ENCODE assay signal across 20 mouse cellular contexts in the genomic region with DNA sequence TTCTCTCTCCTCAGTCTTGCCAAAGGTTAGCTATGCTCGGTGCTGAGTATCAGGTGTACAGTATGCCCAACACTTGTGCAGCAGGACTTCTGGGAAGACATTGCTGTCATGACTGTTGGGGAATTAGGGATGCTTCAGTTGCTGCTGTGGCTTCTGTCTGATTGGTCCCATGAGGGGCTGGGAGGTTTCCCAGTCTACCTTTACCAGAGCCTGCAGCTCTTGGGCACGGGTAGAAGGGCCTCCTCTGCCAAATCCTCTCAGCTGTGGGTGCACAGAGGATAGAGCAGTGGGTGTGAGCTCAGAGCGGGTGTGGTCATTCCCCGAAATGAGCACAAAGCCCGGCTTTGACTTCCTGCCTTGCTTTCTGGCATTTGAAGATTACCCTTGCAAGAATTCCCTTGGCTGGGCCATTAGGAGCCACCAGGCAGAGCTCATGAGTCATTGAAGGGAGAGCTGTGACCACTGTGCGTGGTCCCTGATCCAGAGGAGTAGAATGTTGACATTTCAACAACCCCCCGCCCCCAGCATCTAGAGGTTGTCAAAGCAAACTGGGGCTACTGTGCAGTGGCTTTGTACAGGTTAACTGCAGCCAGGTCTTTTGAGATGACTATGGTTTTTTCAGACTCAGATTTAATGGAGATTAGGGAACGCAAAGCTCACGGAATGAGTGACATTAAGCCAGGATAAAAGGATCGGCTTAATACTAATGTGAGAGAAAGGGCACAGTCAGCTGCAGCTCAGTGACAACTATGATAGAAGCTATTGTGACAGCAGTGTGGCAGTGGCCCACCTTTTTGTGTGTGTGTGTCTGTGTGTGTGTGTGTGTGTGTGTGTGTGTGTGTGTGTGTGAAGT. TPM values are rescaled to one million over a fixed set of nuclear protein-coding genes. Genes with fewer than 3 reads are reported as not detected.
DNase-seq lines count a peak whose midpoint lies in the region; ATAC-seq and TF ChIP-seq lines count a peak whose summit lies in the region.
"Had no signal": no experiment of that assay in that cellular context is flagged by ENCODE, and none has a peak within 500 bp of the region (broad histone marks: within the 10 kb centered on the region; RNA-seq: fewer than 3 reads in every experiment).

No protein-coding gene starts in this region.

- H3K27ac ChIP-seq in midbrain, embryonic 11.5 days (ENCODE audit: low read depth, low read length), result no peak overlapping the region
- no peak overlapping the region for H3K27ac ChIP-seq in hindbrain, embryonic 12.5 days
- no peak overlapping the region for H3K27ac ChIP-seq in heart, embryonic 12.5 days (ENCODE audit: poor library complexity, severe bottlenecking)
- H3K27ac ChIP-seq: heart, embryonic 10.5 days; stomach, postnatal 0 days had no signal

- H3K27me3 ChIP-seq in midbrain, embryonic 11.5 days (ENCODE audit: control insufficient read depth, insufficient read depth, low read length), result peaks cover 5% of the 10 kb centered on the region
- H3K27me3 ChIP-seq in hindbrain, embryonic 12.5 days, result no peaks in the 10 kb centered on the region
- H3K27me3 ChIP-seq in heart, embryonic 12.5 days (replicated peaks), result 0 out of 2 replicates have a peak, but pooled peaks cover 21% of the 10 kb centered on the region

- no peak overlapping the region for H3K9ac ChIP-seq in midbrain, embryonic 11.5 days (ENCODE audit: low read length)
- H3K9ac ChIP-seq in hindbrain, embryonic 12.5 days, result no peak overlapping the region
- H3K9ac ChIP-seq in heart, embryonic 12.5 days, result no peak overlapping the region
- H3K9ac ChIP-seq: liver, postnatal 0 days had no signal

- no peaks in the 10 kb centered on the region for H3K9me3 ChIP-seq in midbrain, embryonic 11.5 days (ENCODE audit: control insufficient read depth, low read length)
- no peaks in the 10 kb centered on the region for H3K9me3 ChIP-seq in hindbrain, embryonic 12.5 days (replicated peaks)
- H3K9me3 ChIP-seq in heart, embryonic 12.5 days (replicated peaks), result no peaks in the 10 kb centered on the region
- H3K9me3 ChIP-seq: heart, embryonic 10.5 days; megakaryocyte, embryonic 14.5 days had no signal

- DNase-seq in cerebellum, postnatal 14 days, result peak; percentile 31 to 44
- no peak for DNase-seq in cerebellum, postnatal 36 days
- DNase-seq in brain, embryonic 14.5 days (ENCODE audit: low read depth), result peak; percentile 59
- DNase-seq in midbrain, embryonic 11.5 days (ENCODE audit: low spot score, missing footprints), result peak; percentile 88
- DNase-seq in retina, embryonic 14.5 days (ENCODE audit: low spot score), result peak; percentile 31
- no peak for DNase-seq in adipocyte (ENCODE audit: low spot score)
- DNase-seq: cerebellum, adult 9-10 months; gastrocnemius, postnatal 25 days; kidney, adult 9 months; kidney, postnatal 36 days; liver; liver, postnatal 0 days; lung, postnatal 14 days; right cerebral cortex, postnatal 14 days; thymus, postnatal 25 days had no signal

- H3K4me1 ChIP-seq in midbrain, embryonic 11.5 days (ENCODE audit: control insufficient read depth, insufficient read depth, low read length), result peaks cover 21% of the 10 kb centered on the region
- H3K4me1 ChIP-seq in hindbrain, embryonic 12.5 days, result peaks cover 11% of the 10 kb centered on the region; the same call in 1 of the 2 replicates
- peaks cover 3% of the 10 kb centered on the region; the same call in 1 of the 2 replicates for H3K4me1 ChIP-seq in heart, embryonic 12.5 days (replicated peaks)

- no peak overlapping the region for H3K4me3 ChIP-seq in midbrain, embryonic 11.5 days (ENCODE audit: low read depth, low read length)
- no peak overlapping the region for H3K4me3 ChIP-seq in hindbrain, embryonic 12.5 days
- no peak overlapping the region for H3K4me3 ChIP-seq in heart, embryonic 12.5 days
- H3K4me3 ChIP-seq: heart, embryonic 10.5 days; megakaryocyte, embryonic 14.5 days had no signal

- TF ChIP-seq CTCF in brain, embryonic 14.5 days (IDR thresholded peaks at IDR 0.05; ENCODE audit: borderline replicate concordance, extremely low read depth, insufficient read depth, insufficient read length), result no peak

- ATAC-seq in midbrain, embryonic 11.5 days (ENCODE audit: low FRiP score), result peak; percentile 60
- no peak for ATAC-seq in hindbrain, embryonic 12.5 days (ENCODE audit: low FRiP score)
- ATAC-seq in heart, embryonic 12.5 days (ENCODE audit: insufficient number of reproducible peaks, low FRiP score), result no peak
- ATAC-seq: liver, postnatal 0 days had no signal

- no peak for TF ChIP-seq POLR2A in brain, embryonic 14.5 days (IDR thresholded peaks at IDR 0.05; ENCODE audit: borderline replicate concordance, extremely low read depth, insufficient read depth, insufficient read length, poor library complexity, severe bottlenecking)

- H3K36me3 ChIP-seq in midbrain, embryonic 11.5 days (ENCODE audit: control insufficient read depth, insufficient read depth, low read length), result no peaks in the 10 kb centered on the region
- no peaks in the 10 kb centered on the region for H3K36me3 ChIP-seq in hindbrain, embryonic 12.5 days
- no peaks in the 10 kb centered on the region for H3K36me3 ChIP-seq in heart, embryonic 12.5 days
- H3K36me3 ChIP-seq: heart, embryonic 10.5 days had no signal

- no peak overlapping the region for H3K4me2 ChIP-seq in midbrain, embryonic 11.5 days
- H3K4me2 ChIP-seq in hindbrain, embryonic 12.5 days (replicated peaks), result no peak overlapping the region
- no peak overlapping the region for H3K4me2 ChIP-seq in heart, embryonic 12.5 days

- WGBS in midbrain, embryonic 11.5 days, result 33% methylated on average over 10 of the region's 10 CpGs
- WGBS in hindbrain, embryonic 12.5 days, result 71% methylated on average over 10 of the region's 10 CpGs
- WGBS in heart, embryonic 12.5 days, result 60% methylated on average over 10 of the region's 10 CpGs

RNA-seq across cellular contexts. Expression of gene Cxcl14, which starts 34.5 kb away (rescaled TPM):
- polyA plus RNA-seq in brain, embryonic 14.5 days (2012; rRNA removed), result 30.1 and 35.9 TPM in 2 replicates
- polyA plus RNA-seq in midbrain, embryonic 11.5 days (2014; fragmentation: Nextera tagmentation; extraction: Ambion mirVana), result 9.2 and 9.3 TPM in 2 replicates
- polyA plus RNA-seq in hindbrain, embryonic 12.5 days (2016; fragmentation: Nextera tagmentation; extraction: Ambion mirVana), result 72.3 and 90.1 TPM in 2 replicates
- polyA plus RNA-seq in heart, embryonic 12.5 days (2016; fragmentation: Nextera tagmentation; extraction: Ambion mirVana), result 1.4 and 1.6 TPM in 2 replicates

Comparison
In these comparisons a context has a peak if more than half of its experiments do, and no peak if none do; other contexts are left out.
1. DNase-seq: peak in cerebellum, postnatal 14 days (2 of 2), brain, embryonic 14.5 days (single experiment), midbrain, embryonic 11.5 days (single experiment) and retina, embryonic 14.5 days (single experiment); none in cerebellum, postnatal 36 days (0 of 2) and adipocyte (single experiment).